ENCODE assay signal across 22 mouse cellular contexts in genomic region chr13:32553136-32553535, GRCm38 (mm10).
DNase-seq lines count a peak whose midpoint lies in the region; ATAC-seq and TF ChIP-seq lines count a peak whose summit lies in the region.
"Had no signal": no experiment of that assay in that cellular context is flagged by ENCODE, and none has a peak within 500 bp of the region (broad histone marks: within the 10 kb centered on the region; RNA-seq: fewer than 3 reads in every experiment).

No protein-coding gene starts in this region.

- H3K9me3 ChIP-seq in liver, embryonic 11.5 days (ENCODE audit: control insufficient read depth, low read length), result no peaks in the 10 kb centered on the region
- H3K9me3 ChIP-seq: hindbrain, embryonic 15.5 days; limb, embryonic 12.5 days; midbrain, embryonic 13.5 days had no signal

- H3K27me3 ChIP-seq in liver, adult 2 months (ENCODE audit: control insufficient read depth, insufficient read depth, low read length), result no peaks in the 10 kb centered on the region
- no peaks in the 10 kb centered on the region for H3K27me3 ChIP-seq in liver, embryonic 11.5 days (replicated peaks; ENCODE audit: control insufficient read depth, insufficient read depth, low read length)
- H3K27me3 ChIP-seq: hindbrain, embryonic 15.5 days; limb, embryonic 12.5 days; midbrain, embryonic 13.5 days had no signal

- no peak overlapping the region for H3K4me2 ChIP-seq in liver, embryonic 11.5 days
- H3K4me2 ChIP-seq: hindbrain, embryonic 15.5 days; limb, embryonic 12.5 days; midbrain, embryonic 13.5 days had no signal

- WGBS in liver, adult 2 months, result 40% methylated on average over 4 of the region's 4 CpGs
- 75% methylated on average over 4 of the region's 4 CpGs for WGBS in liver, embryonic 11.5 days

- H3K9ac ChIP-seq in liver, adult 2 months (ENCODE audit: low read depth, low read length), result no peak overlapping the region
- no peak overlapping the region for H3K9ac ChIP-seq in liver, embryonic 11.5 days (ENCODE audit: low read depth, low read length)
- H3K9ac ChIP-seq: forebrain, postnatal 0 days; hindbrain, embryonic 15.5 days; limb, embryonic 12.5 days; liver, embryonic 14.5 days; midbrain, embryonic 13.5 days had no signal

- no peak overlapping the region for H3K27ac ChIP-seq in liver, adult 2 months (replicated peaks; ENCODE audit: insufficient read depth, low read depth, low read length)
- H3K27ac ChIP-seq in liver, embryonic 11.5 days (ENCODE audit: low read depth, low read length), result no peak overlapping the region
- H3K27ac ChIP-seq: hindbrain, embryonic 15.5 days; limb, embryonic 12.5 days; liver, embryonic 14.5 days; midbrain, embryonic 13.5 days had no signal

- TF ChIP-seq POLR2A in liver, adult 2 months (IDR thresholded peaks at IDR 0.05; ENCODE audit: extremely low read depth, insufficient read depth, low read length), result no peak

- H3K36me3 ChIP-seq in liver, adult 2 months (ENCODE audit: control insufficient read depth, insufficient read depth, low read length), result no peaks in the 10 kb centered on the region
- H3K36me3 ChIP-seq in liver, embryonic 11.5 days (ENCODE audit: control insufficient read depth, insufficient read depth, low read length), result no peaks in the 10 kb centered on the region
- H3K36me3 ChIP-seq: hindbrain, embryonic 15.5 days; limb, embryonic 12.5 days; midbrain, embryonic 13.5 days had no signal

- peak; percentile 68 for DNase-seq in liver, adult 2 months (ENCODE audit: extremely low read depth, low read depth, low spot score)
- DNase-seq in liver, embryonic 11.5 days (ENCODE audit: low spot score), result no peak
- DNase-seq in kidney, adult 9 months, result peak; percentile 80
- DNase-seq in kidney, postnatal 36 days, result peak; percentile 47 to 50
- DNase-seq in lung, postnatal 25 days (ENCODE audit: low spot score), result peak; percentile 69
- DNase-seq in layer of hippocampus, adult 8-10 months (ENCODE audit: low spot score in 2 of 2), result no peak
- no peak for DNase-seq in heart, adult 8-10 months (ENCODE audit: low spot score)
- no peak for DNase-seq in layer of hippocampus, adult 18-20 months (ENCODE audit: low spot score in 2 of 2)
- DNase-seq: adrenal gland, postnatal 36 days; B cell, adult 2 months; cerebellum, adult 11-12 months; cerebellum, postnatal 36 days; forebrain, postnatal 0 days; heart, adult 11 months; heart, postnatal 4 days; spleen, adult 18-20 months; thymus, postnatal 36 days had no signal

- H3K4me3 ChIP-seq in liver, adult 2 months (ENCODE audit: insufficient read depth, low read depth, low read length), result no peak overlapping the region
- no peak overlapping the region for H3K4me3 ChIP-seq in liver, embryonic 11.5 days (ENCODE audit: low read depth, low read length)
- H3K4me3 ChIP-seq: hindbrain, embryonic 15.5 days; limb, embryonic 12.5 days; midbrain, embryonic 13.5 days had no signal

- TF ChIP-seq CTCF in liver, adult 2 months (IDR thresholded peaks at IDR 0.05; ENCODE audit: low read depth, low read length), result no peak

- H3K4me1 ChIP-seq in liver, adult 2 months (ENCODE audit: control insufficient read depth, insufficient read depth, low read length), result peaks cover 12% of the 10 kb centered on the region; the same call in 1 of the 2 replicates
- no peaks in the 10 kb centered on the region for H3K4me1 ChIP-seq in liver, embryonic 11.5 days (replicated peaks; ENCODE audit: control insufficient read depth, insufficient read depth, low read length)
- H3K4me1 ChIP-seq: hindbrain, embryonic 15.5 days; midbrain, embryonic 13.5 days had no signal

- H3K79me2 ChIP-seq in liver, adult 2 months (ENCODE audit: control insufficient read depth, insufficient read depth, low read length), result no peaks in the 10 kb centered on the region

- no peak for ATAC-seq in liver, embryonic 11.5 days (replicated peaks; ENCODE audit: low FRiP score)
- ATAC-seq: forebrain, postnatal 0 days; intestine, embryonic 16.5 days; midbrain, embryonic 13.5 days had no signal

Comparison
In these comparisons a context has a peak if more than half of its experiments do, and no peak if none do; other contexts are left out.
1. DNase-seq: peak in liver, adult 2 months (single experiment), kidney, adult 9 months (single experiment), kidney, postnatal 36 days (2 of 2) and lung, postnatal 25 days (single experiment); none in liver, embryonic 11.5 days (single experiment), layer of hippocampus, adult 8-10 months (0 of 2), heart, adult 8-10 months (single experiment) and layer of hippocampus, adult 18-20 months (0 of 2).